Mouse (Mus musculus) kidney, adult 2 months (tissue): ENCODE data around the gene Cxcl17.

Experiments used
- CTCF ChIP-seq: fragments of 200-500 bp; conservative IDR thresholded peaks from 2 replicates; pipeline ENCODE4 v1.5.1; 2011; ENCODE audit warnings: low read depth, mild to moderate bottlenecking, control low read depth, low read length, moderate library complexity, mixed read lengths; ENCODE audit not compliant: insufficient read depth, insufficient read length
- POLR2A ChIP-seq: fragments of 200-500 bp; IDR thresholded peaks from one replicate; pipeline ENCODE4 v1.6.1; 2011; ENCODE audit warnings: low read depth, low read length, control low read depth

DNA sequence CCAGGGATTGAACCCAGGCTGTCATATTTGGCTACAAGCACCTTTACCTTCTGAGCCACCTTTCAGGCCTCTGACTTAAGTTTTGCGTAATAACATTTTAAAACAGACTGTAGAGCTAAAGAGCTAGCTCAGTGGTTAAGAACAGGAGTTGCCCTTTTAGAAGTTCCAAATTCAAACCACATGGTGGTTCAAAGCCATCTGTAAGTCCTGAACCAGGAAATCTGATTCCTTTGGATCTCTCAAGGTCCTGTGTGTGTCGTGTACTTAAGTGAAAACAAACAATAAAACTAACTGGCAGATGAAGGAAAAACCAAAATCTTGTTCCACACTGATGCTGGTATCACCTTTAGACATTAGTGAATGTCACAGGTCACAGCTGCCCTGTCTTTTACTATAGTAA lies 11.1 kb downstream of the Cxcl17 start:
- no peak for TF ChIP-seq POLR2A
- no peak for TF ChIP-seq CTCF
